11 mouse cellular contexts compared by ENCODE assay signal in the genomic region with DNA sequence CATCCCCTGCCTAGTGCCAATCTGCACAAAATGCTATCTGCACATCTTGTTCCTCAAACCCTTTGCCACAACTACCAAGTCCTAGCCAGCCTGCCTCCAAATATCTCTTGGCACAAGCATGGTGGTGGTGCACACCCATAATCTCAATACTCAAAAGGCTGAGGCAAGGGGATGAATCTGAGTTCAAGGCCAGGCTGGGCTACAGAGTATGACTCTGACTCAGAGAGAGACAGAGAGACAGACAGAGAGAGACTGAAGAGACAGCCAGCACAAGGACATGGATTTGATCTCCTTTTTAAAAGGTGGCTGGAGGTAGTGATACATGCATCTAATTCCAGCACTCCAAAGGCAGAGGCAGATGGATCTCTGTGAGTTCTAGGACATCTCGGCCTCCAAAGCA.
"Had no signal": no experiment of that assay in that cellular context is flagged by ENCODE, and none has a peak within 500 bp of the region (broad histone marks: within the 10 kb centered on the region; RNA-seq: fewer than 3 reads in every experiment).

No protein-coding gene starts in this region.

- DNase-seq: gastrocnemius, adult 2 months; gastrocnemius, postnatal 10 days; gastrocnemius, postnatal 25 days; heart, adult 18-20 months; heart, postnatal 10 days; heart, postnatal 4 days; kidney, adult 18-20 months; kidney, adult 8-10 months; kidney, postnatal 10 days; kidney, postnatal 25 days; kidney, postnatal 4 days had no signal
